Mouse (Mus musculus): ENCODE measurements at regions not wholly inside any gene's neighbourhood (a gene's known extent, or its start where the extent isn't known, plus 50 kb on each side); places are given as distances from the start of the nearest gene placed in this dataset.
A peak's percentile ranks its signal among the peaks of the same experiment; 100 is the strongest.

GRCm38 (mm10) chr2:114275536-114275935, 74.3 kb upstream of the Zfp770 start:
- ATAC-seq (replicated peaks; ENCODE audit: poor library complexity, severe bottlenecking), result no peak

- peak; percentile 99 for ATAC-seq (replicated peaks; ENCODE audit: poor library complexity, severe bottlenecking)
Observed at GRCm38 (mm10) chr2:114260397-114261071, 59.3 kb upstream of the Zfp770 start.

- no peak for ATAC-seq (replicated peaks; ENCODE audit: poor library complexity, severe bottlenecking)
Observed at GRCm38 (mm10) chr2:114259539-114259938, 58.3 kb upstream of the Zfp770 start.
